Mouse (Mus musculus) embryonic fibroblast, embryonic 13.5 days (primary cell): ENCODE results near the gene Bpi.

Experiments used
- CTCF ChIP-seq: IDR thresholded peaks from 2 replicates; pipeline ENCODE4 v1.5.1; 2011; ENCODE audit warnings: mild to moderate bottlenecking, control low read depth, low read length, moderate library complexity, borderline replicate concordance; ENCODE audit not compliant: insufficient read depth
- POLR2A ChIP-seq: IDR thresholded peaks from 2 replicates; pipeline ENCODE4 v1.6.1; 2011; ENCODE audit warnings: low read depth, mild to moderate bottlenecking, control low read depth, low read length, moderate library complexity

DNA sequence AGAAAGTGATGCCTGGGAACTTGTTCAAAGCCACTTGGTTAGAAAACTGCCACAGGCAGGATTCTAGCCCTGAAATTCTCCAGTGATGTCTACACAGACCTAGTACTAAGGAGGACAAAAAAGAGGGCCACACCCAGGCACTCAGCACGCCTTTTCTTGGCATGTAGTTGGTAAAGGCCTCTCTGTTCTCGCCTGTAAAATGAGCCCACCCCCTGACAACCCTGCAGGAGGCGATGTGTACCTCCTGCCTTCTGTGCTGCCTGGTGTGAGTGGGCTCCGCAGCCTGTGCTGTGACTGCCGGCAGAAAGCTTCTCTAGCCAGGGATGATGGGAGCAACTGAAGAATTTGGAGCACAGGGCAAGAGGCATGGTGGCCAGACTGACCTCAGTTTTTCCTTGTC lies 50.4 kb downstream of the Bpi start:
- no peak for TF ChIP-seq POLR2A
- no peak for TF ChIP-seq CTCF
